Mouse (Mus musculus) c-Kit-positive CD71-positive TER-119-negative erythroid progenitor cells, embryonic 14.5 days (primary cell): ENCODE data around the gene Cyp26a1.

Experiments used
- DNase-seq: peaks from one replicate; pipeline ENCODE4 v3.0.0-alpha.2; 2013; ENCODE audit warnings: low read depth

The Cyp26a1 gene

DNA sequence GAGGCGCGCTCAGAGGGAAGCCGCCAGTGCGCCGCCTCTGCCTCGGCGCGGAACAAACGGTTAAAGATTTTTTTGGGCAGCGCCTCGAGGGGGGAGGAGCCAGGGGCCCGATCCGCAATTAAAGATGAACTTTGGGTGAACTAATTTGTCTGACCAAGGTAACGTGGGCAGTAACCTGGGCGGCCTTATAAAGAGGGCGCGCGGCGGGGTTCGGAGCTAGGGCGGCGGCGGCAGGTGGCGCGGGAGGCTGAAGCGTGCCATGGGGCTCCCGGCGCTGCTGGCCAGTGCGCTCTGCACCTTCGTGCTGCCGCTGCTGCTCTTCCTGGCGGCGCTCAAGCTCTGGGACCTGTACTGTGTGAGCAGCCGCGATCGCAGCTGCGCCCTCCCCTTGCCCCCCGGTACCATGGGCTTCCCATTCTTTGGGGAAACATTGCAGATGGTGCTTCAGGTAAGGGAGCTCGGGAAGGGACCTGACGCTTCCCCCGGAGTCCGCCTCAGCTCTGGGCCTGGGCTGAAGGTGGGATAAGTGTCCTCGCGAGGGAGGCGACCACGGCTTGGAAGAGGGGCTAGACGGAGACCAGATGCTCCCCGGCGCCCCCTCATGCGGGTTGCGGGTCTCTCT lies at the start of gene Cyp26a1:
Gene Cyp26a1, plus strand, starts transcription at position 148 of the 622 bp plus-strand sequence.
- DNase-seq: no peak

DNA sequence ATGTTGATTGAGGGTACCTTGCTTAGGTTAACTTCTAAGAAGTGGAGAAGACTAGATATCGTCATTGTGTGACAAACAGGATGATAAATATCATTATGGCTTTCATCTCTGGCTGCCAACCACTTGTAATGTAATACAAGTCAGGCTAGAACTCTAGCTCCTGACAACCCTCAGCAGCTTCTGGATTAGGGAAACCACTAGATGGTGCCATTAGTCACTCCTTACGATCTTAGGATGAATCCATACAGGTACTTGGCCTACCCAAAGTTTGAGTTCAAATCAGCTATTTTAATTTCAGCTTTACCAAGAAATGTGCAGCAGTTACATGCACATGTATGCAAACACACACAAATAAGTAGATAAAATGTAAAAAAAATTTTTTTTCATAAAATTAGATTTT lies 49.6 kb upstream of the Cyp26a1 start:
- DNase-seq: no peak

DNA sequence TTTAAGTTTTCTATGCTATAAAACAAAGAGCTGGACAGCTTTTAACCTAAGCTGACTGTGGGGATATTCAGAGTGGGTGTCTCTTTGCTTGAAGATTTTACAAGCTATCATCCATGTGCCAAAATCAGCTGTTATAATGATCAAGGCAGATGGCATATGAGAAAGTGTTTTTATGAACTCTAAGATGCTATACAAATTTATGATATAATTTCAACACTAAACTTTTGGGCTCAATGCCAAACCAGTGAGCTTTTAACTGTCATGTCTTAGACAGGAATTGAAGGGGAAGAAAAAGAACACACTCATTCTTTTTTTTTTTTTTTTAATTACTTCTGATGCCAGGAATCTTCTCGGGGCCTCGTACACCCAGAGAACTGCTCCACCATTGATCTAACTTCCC lies 47.1 kb upstream of the Cyp26a1 start:
- no peak for DNase-seq

DNA sequence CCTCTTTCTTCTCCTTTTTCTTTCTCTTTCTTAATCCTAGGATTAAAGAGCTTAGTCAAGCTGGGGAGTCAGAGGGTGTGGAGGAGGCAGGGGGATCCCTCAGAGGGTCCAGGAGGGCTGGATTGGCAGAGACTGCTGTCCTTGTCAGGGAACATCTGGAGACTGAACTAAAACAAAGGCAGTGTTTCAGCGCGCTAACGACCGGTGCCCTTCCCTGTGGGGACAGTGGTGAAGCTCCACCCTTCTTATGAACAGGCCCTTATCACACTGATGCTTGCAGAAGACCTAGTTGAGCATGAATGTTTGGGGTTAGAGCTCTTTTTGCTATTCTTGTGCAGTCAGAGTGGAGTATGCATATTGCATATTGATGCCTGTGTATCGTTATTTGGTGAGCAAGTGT lies 43.6 kb upstream of the Cyp26a1 start:
- DNase-seq: no peak

DNA sequence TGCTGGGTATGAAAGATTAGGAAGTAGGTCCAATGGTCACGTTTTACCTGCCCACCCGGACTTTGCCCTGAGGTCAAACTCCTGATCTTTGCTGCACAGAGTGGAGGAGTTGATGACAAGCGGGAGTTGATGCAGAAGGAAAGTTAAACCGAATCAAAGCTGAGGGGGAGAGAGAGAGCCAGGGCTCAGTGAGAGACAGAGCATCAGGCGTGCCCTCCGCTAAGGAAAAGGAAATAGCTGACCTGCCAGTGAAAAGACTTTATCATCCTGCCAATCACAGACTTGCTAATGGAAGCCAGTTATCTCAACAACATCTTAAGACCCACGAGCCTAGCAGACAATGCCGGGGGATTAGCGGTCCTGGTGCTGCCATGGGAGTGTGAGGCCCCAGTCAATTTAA lies 41.2 kb upstream of the Cyp26a1 start:
- DNase-seq: no peak

DNA sequence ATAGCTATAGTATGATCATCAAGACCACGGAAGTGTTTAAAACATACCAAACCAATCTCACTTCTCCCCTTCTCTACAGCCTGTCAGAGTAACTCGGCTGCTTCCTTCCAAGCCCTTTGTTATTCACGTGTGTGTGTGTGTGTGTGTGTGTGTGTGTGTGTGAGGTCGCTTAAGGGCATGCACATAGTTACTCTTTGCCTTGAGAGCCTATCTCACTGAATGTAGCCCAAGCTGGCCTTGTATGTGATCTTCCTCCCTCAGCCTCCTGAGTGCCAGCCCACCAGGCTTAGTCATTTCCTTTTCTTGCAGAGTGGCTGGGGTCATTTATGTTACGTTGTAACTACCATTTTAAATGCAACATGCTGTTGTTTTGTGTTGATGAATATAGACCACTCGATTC lies 32.3 kb upstream of the Cyp26a1 start:
- no peak for DNase-seq

DNA sequence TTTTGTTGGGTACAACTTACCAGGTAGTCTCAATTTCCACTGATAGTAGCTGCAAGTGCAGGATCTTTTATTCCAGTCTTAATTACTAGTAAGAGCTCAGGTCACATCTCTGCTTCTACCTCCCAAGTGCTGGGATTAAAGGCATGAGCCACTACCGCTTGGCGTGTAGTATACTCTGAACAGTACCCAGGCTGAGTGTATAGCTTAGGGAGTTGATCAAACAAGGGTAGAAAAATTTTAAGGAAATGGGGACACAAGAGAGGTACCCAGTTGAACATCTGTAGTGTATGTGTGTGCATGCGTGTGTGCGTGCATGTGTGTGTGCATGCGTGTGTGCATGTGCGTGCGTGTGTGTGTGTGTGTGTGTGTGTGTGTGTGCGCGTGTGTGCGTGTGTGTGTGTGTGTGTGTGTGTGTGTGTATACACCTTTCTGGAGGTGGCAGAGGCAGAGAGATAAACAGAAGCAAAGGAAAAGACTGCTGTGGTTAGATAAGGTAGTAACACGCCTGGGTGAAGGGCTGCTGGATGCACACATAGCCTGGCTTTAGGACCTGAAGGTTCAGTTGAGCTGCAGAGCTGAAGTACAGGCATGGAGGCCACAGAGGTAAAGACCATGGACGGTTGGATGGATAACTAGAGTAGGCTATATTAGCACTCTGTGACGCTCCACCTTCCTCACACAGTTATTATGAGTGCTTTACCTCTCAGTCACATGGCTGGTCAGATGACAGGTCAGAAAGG lies 29.6 kb upstream of the Cyp26a1 start:
- peak; percentile 73 for DNase-seq

DNA sequence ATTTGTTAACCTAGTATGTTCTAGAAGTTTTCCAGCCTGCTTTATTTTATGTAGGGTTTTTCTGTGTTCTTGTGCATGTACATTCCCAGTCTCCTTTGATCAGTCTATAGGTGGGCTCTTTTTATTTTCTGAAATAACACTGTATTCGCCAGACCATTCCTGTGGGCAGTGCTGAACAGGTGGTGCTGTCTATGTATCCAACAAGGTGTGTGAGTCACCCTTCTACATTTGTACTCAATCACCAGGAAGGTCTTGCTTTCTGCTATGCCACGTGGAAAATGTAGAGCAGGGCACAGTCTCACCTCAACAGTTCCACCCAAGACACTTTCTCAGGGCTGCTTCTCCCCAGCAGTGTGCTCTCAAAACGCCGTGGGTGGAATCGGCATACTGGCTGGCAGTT lies 28.9 kb upstream of the Cyp26a1 start:
- no peak for DNase-seq

DNA sequence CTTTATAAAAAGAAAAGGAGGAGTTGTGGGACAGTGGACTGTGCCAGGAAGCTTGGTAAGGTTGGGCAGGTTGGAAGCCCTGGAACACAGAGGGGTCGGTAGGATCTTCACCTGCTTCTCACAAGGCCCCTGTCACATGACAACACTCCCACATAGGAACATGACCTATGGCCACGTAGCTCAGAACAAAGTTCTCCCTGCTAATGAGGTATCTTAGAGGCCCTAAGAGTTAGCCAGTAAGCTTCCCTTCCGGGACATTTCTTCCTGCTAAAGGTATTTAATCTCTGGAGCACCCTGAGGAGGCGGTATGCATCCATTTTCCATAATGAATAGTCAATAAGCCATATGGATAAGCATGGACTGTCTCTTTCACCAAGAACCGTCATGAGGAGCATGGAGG lies 28.1 kb upstream of the Cyp26a1 start:
- no peak for DNase-seq

DNA sequence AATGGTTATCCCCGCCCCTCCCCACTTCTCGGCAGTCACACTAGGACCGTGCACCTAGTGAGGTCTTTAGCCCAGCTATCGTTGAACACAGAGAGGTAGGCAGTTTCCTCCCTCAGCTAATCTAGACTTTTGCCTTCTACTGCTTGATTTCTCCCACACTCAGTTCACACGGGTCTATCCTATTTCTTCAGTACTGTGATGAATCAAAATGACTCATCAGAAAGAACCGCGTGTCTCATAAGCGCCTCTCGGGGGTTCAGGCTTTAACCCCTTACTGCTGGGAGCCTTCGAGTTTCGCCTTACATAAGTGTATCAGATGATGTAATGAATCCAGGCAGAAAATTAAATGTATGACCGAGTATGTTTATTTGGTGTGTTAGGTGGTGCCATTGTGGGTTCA lies 24.2 kb upstream of the Cyp26a1 start:
- no peak for DNase-seq

DNA sequence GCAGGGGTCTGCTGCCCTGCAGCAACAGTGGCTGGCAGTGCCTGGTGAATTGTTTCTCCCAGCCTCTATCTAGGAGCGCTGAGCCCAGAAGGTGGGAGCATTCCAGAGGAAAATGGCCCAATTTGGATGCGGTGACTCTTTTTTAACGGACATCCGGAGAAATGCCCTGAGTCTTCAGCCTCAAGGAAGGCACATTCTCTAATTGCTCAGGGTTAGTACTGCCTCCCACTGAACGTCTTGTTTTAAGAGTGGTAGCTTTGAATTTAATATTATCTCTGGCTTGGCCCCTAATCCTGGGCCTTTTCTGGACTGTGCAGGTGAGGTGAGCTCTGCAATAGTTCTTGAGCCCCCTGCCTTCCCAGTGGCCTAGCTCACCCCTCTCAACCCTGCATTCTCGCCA lies 12.3 kb upstream of the Cyp26a1 start, which contains the start of gene Cyp26c1:
Gene Cyp26c1, plus strand, starts transcription at position 301 of the 400 bp plus-strand sequence.
- DNase-seq: no peak

DNA sequence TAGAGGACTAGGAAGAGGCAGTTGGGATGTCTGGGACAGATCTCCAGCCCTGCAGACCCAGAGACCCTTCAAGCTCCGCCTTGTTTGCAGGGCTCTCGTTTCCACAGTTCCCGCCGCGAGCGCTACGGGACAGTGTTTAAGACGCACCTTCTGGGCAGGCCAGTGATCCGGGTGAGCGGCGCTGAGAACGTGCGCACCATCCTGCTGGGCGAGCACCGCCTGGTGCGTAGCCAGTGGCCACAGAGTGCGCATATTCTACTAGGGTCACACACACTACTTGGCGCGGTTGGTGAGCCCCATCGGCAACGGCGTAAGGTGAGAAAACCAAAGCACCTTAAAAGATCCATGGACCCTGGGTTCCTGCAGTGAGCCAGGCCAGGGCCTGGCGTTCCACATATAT lies 11.3 kb upstream of the Cyp26a1 start:
- no peak for DNase-seq

DNA sequence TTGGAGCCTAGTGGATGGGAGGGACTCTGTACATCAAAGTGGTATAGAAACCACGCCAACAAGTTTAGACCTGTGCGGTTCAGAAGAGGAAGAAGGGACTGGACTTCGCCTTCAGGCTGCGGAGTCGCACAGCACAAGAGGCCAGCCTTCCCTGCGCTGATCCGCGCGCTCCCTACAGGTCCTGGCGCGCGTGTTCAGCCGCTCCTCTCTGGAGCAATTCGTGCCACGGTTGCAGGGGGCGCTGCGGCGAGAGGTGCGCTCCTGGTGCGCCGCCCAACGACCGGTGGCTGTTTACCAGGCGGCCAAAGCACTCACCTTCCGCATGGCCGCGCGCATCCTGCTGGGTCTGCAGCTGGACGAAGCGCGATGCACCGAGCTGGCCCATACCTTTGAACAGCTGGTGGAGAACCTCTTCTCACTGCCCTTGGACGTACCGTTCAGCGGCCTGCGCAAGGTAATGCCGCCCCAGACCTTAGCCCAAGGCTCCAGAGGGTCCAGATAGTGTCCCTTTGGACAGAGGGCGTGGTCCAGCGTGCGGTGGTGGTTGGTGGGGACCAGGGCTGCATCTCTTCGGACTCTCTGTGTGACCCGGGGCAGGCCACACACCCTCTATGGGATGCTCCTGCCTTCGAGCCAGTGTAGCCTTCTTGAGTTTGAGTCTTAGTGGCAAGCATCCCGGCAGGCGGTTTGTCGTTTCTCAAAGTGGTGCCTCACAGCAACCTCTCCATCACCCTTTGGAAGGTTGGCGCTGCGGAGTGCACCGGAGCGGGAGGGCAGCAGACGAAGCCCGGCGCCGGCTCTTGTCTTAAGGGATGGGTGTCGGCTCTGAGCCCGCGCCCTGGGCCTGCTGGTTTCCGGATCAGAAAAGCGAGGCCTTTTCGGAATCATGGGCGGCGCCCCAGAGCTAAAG lies 10.4 kb upstream of the Cyp26a1 start:
- no peak for DNase-seq

DNA sequence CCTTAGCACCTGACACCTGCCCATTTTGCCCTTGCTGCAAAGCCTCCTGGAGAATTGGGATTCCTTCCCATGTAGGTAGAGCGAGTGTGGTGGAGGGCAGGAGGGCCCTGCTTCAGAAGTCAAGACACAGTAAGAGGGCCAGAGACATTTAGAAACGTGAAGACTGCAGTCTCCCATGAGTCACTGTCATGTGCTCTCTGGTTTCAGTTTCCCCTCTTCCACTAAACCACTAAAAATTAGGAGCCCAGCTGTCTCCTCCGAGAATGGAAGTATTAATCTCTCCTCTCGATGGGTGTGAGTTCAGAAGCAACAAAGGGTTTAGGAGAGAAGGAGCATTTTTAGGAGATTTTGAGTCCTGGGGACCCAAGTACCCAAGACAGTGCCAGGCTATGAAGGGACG lies 8.1 kb upstream of the Cyp26a1 start:
- DNase-seq: no peak

DNA sequence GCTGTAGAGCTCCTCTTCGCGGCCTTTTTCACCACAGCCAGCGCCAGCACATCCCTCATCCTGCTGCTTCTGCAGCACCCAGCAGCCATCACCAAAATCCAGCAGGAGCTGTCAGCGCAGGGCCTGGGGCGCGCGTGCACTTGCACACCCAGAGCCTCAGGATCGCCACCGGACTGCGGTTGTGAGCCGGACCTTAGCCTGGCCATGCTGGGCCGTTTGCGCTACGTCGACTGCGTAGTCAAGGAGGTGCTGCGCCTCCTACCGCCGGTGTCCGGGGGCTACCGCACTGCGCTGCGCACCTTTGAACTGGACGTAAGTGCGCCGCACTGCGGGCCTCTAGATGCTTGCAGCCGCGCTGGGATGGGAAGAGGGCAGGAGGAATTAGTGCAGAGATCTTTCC lies 6.9 kb upstream of the Cyp26a1 start:
- DNase-seq: no peak

DNA sequence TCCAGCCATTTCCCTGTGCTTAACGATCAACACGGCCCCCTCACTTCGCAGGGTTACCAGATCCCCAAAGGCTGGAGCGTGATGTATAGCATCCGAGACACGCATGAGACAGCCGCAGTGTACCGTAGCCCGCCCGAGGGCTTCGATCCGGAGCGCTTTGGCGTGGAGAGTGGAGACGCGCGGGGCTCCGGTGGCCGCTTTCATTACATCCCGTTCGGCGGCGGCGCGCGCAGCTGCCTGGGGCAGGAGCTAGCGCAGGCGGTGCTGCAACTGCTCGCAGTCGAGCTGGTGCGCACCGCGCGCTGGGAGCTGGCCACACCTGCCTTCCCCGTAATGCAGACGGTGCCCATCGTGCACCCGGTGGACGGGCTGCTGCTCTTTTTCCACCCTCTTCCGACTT lies 4.7 kb upstream of the Cyp26a1 start:
- DNase-seq: no peak

DNA sequence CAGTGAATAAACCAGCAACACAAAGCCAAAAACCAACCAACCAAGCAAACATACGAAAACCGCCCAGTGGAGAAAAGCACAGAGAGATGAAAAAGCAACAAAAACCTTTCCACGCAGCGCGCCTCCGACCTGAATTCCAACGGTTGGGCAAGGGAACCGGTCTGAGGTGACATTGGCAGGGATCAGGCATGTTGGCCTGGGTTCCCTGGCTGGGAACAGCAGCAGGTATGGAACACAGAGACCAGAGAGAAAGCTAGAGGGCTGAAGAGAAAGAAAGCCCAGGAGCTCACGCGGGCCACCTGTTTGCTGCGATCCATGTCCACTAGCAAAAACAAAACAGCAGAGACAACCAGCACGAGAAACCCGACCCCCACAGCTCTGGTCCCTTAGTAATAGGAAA lies 2.5 kb upstream of the Cyp26a1 start:
- DNase-seq: no peak

DNA sequence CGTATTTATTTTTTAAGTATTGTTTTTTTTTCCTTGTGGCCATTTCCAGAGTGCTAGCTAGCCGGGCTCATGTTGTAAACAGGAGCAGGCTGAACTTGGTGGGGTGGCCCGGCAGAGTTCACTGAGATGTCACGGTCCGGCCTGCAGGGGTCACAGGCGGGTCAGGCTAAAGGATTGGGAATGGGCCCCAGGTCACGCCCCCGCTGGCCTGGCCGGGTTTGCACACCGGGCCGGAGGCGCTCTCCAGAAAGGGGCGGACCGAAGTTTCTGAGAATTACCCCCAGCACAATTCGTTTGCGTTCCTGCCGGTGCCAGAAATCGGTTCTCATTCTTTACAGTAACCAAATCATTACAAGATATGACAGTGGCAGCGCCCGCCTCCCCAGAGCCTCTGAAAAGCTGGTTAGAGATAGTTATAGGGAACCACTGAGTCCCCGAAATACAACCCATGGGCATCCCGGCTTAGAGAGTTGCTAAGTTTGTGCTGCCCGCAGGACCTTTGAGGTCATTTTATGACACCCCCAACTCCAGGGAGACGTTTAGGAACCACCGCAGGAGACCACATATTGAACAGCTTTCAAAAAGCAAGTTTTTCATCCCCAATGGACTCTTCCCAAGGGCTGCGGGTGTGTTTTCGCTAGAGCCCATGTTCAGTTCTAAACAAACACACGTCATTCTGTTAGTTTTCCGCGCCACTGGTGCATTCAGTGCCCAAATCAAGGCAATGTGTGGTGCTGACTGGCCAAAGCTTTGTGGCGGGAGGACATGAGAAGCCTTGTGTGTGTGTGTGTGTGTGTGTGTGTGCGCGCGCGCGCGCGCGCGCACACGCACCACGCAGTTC lies 1.6 kb upstream of the Cyp26a1 start:
- no peak for DNase-seq

DNA sequence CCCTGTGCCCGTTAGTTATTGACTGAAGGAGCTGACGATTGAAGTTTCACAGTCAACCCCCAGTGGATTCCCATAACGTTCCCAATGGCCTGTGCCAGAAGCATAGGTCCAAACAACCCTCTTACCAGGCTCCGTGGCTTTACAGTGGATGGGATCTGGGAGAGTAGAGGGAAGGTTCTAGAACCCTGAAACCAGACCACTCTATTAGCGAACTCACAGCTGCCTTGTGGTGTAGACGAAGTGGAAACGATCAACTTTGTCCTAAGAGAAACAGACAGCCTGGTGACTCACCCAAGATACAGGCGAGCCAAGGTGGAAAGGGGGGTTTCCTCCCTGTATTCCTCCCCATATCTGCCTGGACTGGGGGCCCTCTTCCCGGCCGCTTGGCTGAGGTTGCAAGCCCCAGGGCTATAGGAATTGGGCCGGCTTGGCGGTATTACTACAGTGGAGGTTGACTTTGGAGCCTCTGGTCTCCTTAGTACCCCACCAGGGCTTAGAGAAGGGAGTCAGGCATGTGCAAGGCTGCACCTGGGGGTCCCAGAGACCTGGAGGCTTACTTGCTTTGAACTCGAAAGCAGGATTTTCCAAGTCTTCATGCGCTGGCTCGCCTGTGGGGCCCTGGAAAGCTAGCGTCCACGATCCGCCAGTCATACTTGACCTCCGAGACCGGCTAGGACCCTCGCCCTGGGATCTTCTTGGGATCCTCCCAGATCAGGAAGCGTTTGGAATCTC lies 829 bp upstream of the Cyp26a1 start:
- DNase-seq: no peak

DNA sequence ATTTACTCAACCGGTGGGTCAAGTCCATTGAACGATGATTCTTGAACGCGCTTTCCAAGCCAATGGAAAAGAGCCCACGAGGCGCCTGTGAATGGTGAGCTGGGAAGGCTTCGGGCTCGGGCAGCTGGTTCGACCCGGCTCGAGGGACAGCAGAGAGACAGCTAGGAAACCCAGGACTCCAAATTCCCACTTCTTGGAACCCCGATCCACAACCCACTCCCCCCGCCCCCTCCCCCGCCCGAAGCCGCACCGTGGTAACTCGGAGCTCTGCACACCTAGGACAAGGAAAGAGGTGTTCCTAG lies 312 bp upstream of the Cyp26a1 start:
- DNase-seq: no peak
